In the genomic region with DNA sequence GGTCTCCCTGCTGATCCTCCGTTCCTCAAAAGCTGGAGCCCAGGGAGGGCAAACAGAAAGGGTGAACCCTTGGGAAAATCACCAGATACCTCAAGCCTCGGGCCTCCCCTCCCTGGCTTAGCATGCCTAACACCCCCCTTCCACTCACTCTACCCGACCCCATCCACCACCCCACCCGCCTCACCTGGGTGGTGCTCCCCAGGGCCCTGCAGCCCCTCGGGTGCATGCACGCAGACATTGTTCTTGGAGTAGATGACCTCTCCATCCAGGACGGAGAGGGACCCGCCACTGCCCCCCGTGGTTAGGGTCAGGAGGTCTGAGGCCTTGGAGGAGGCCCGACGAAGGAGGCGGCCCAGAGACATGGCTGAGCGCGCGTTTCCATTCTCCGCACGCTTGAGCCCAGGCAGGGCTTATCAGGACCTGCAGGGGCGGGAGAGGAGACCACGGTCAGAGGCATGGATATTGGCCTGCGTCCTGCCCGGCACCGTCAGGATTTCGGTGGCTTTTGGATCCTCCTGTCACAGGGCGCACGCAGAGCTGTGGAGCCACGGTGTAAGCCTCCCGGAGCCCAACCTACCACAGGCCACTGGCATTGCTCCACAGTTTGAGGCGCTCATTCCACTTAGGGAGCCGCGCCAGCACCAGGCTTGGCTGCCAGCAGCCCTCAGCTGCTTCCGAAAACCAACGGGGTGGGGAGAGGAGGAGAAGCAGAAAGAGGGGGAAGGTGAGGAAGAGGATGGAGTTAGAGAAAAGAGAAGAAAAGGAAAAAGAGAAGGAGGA, we compare ENCODE assay signal across 9 mouse cellular contexts. TPM values are rescaled to one million over a fixed set of nuclear protein-coding genes. Genes with fewer than 3 reads are reported as not detected.
DNase-seq lines count a peak whose midpoint lies in the region; ATAC-seq lines count a peak whose summit lies in the region.
"Had no signal": no experiment of that assay in that cellular context is flagged by ENCODE, and none has a peak within 500 bp of the region (broad histone marks: within the 10 kb centered on the region; RNA-seq: fewer than 3 reads in every experiment).

No protein-coding gene starts in this region.

- H3K4me1 ChIP-seq in heart, embryonic 11.5 days (ENCODE audit: control insufficient read depth, insufficient read depth, low read length), result peaks cover 27% of the 10 kb centered on the region

- ATAC-seq in heart, embryonic 11.5 days (replicated peaks; ENCODE audit: insufficient number of reproducible peaks, low FRiP score, low TSS enrichment), result no peak
- no peak for ATAC-seq in granulocyte monocyte progenitor cell, adult 5-6 weeks (replicated peaks; ENCODE audit: poor library complexity, severe bottlenecking)

- no peak overlapping the region for H3K4me3 ChIP-seq in heart, embryonic 11.5 days (ENCODE audit: low read depth, low read length)

- H3K4me2 ChIP-seq in heart, embryonic 11.5 days, result peak overlapping the region; percentile 12

- WGBS in heart, embryonic 11.5 days (ENCODE audit: insufficient replicate concordance), result 49% methylated on average over 32 of the region's 32 CpGs

- no peak overlapping the region for H3K9ac ChIP-seq in heart, embryonic 11.5 days (ENCODE audit: low read depth, low read length)

- H3K27me3 ChIP-seq in heart, embryonic 11.5 days (ENCODE audit: control insufficient read depth, insufficient read depth, low read length), result no peaks in the 10 kb centered on the region

- no peaks in the 10 kb centered on the region for H3K9me3 ChIP-seq in heart, embryonic 11.5 days (replicated peaks; ENCODE audit: control insufficient read depth, low read length)

- intact Hi-C loops in left cerebral cortex, postnatal 36 days (cut with DNase I), result no loop called here

- no peak overlapping the region for H3K27ac ChIP-seq in heart, embryonic 11.5 days (ENCODE audit: low read depth, low read length)
- H3K27ac ChIP-seq: kidney, postnatal 0 days had no signal

- peak; percentile 30 for DNase-seq in ovary, postnatal 10 days (ENCODE audit: low spot score)
- DNase-seq in ovary, adult 18-20 months (ENCODE audit: low spot score), result no peak
- peak; percentile 92 to 93 for DNase-seq in cerebellum, postnatal 36 days
- peak; percentile 71 to 72 for DNase-seq in left cerebral cortex, postnatal 36 days (ENCODE audit: low spot score in 2 of 2)
- DNase-seq in right cerebral cortex, adult 2 months (ENCODE audit: low spot score in 2 of 2), result peak; percentile 59 to 63
- DNase-seq in kidney, postnatal 14 days, result no peak

- peaks cover 3% of the 10 kb centered on the region; the same call in 1 of the 2 replicates for H3K36me3 ChIP-seq in heart, embryonic 11.5 days (ENCODE audit: control insufficient read depth, insufficient read depth, low read length)

RNA-seq across cellular contexts. Expression of gene Tbc1d16, which starts 17.8 kb away (rescaled TPM):
- polyA plus RNA-seq in heart, embryonic 11.5 days (2014; fragmentation: Nextera tagmentation; extraction: Ambion mirVana), result 4.1 and 4.7 TPM in 2 replicates
- total RNA-seq in left cerebral cortex, postnatal 36 days (2021), result 10 to 100 TPM; 30.5 to 36.2 TPM
- total RNA-seq in granulocyte monocyte progenitor cell, adult 5-6 weeks (2014; fragmentation: Nextera tagmentation), result 3.3 and 8.6 TPM in 2 replicates
- total RNA-seq in granulocyte monocyte progenitor cell, adult 5-6 weeks (2017), result 2.1 and 3.0 TPM in 2 replicates

RNA-seq across cellular contexts. Expression of gene Ccdc40, which starts 17.9 kb away (rescaled TPM):
- polyA plus RNA-seq in heart, embryonic 11.5 days (2014; fragmentation: Nextera tagmentation; extraction: Ambion mirVana), result 3.5 and 4.0 TPM in 2 replicates
- total RNA-seq in left cerebral cortex, postnatal 36 days (2021), result 1 to 10 TPM; 1.1 to 1.3 TPM
- 7.3 and 12.0 TPM in 2 replicates for total RNA-seq in granulocyte monocyte progenitor cell, adult 5-6 weeks (2014; fragmentation: Nextera tagmentation)
- 9.0 and 11.8 TPM in 2 replicates for total RNA-seq in granulocyte monocyte progenitor cell, adult 5-6 weeks (2017)

RNA-seq across cellular contexts. Expression of gene Gaa, which starts 57.2 kb away (rescaled TPM):
- polyA plus RNA-seq in heart, embryonic 11.5 days (2014; fragmentation: Nextera tagmentation; extraction: Ambion mirVana), result 49.6 and 62.9 TPM in 2 replicates
- total RNA-seq in left cerebral cortex, postnatal 36 days (2021), result 100 to 1,000 TPM; 220 to 253 TPM
- 35.8 and 47.2 TPM in 2 replicates for total RNA-seq in granulocyte monocyte progenitor cell, adult 5-6 weeks (2014; fragmentation: Nextera tagmentation)
- total RNA-seq in granulocyte monocyte progenitor cell, adult 5-6 weeks (2017), result 27.4 and 31.6 TPM in 2 replicates

Comparison
In these comparisons a context has a peak if more than half of its experiments do, and no peak if none do; other contexts are left out.
1. DNase-seq: peak in ovary, postnatal 10 days (single experiment), cerebellum, postnatal 36 days (2 of 2), left cerebral cortex, postnatal 36 days (2 of 2) and right cerebral cortex, adult 2 months (2 of 2); none in ovary, adult 18-20 months (single experiment) and kidney, postnatal 14 days (single experiment).
2. RNA of gene Gaa, which starts 57.2 kb away (total RNA-seq): 220 to 253 TPM in left cerebral cortex, postnatal 36 days; 27.4 to 47.2 TPM in granulocyte monocyte progenitor cell, adult 5-6 weeks; every median in the first group is over 4 times any median in the second.